Mouse (Mus musculus) stomach, embryonic 14.5 days (tissue): ENCODE data around the gene Gsg1l2. TPM values are rescaled to one million over a fixed set of nuclear protein-coding genes. Genes with fewer than 3 reads are reported as not detected.

Experiments
- ATAC-seq: fragments of 200-750 bp; cut with Nextera tagmentation; 2 replicates; pipeline ENCODE4 v1.8.0; 2017; ENCODE audit warnings: low read depth, moderate TSS enrichment; ENCODE audit not compliant: insufficient number of reproducible peaks, insufficient read depth, low FRiP score
- H3K27ac ChIP-seq: fragments of 300-500 bp; sonication (generic); 2 replicates; pipeline ENCODE4 v1.5.1; 2014; ENCODE audit warnings: mild to moderate bottlenecking, low read length, moderate library complexity, mixed read lengths
- H3K27me3 ChIP-seq: fragments of 300-500 bp; sonication (generic); 2 replicates; pipeline ENCODE4 v1.6.1; 2014; ENCODE audit warnings: low read length, control low read depth, mixed read lengths; ENCODE audit not compliant: control insufficient read depth, insufficient read depth
- H3K36me3 ChIP-seq: fragments of 300-500 bp; sonication (generic); 2 replicates; pipeline ENCODE4 v1.6.1; 2014; ENCODE audit warnings: mild to moderate bottlenecking, control low read depth, low read length, moderate library complexity, mixed read lengths; ENCODE audit not compliant: control insufficient read depth, insufficient read depth
- H3K4me1 ChIP-seq: fragments of 300-500 bp; sonication (generic); 2 replicates; pipeline ENCODE4 v1.6.1; 2014; ENCODE audit warnings: low read length, control low read depth, mixed read lengths; ENCODE audit not compliant: control insufficient read depth, insufficient read depth
- H3K4me2 ChIP-seq: fragments of 300-500 bp; sonication (generic); replicated peaks from 2 replicates; pipeline ENCODE4 v1.6.1; 2014; ENCODE audit warnings: low read depth, low read length, control low read depth
- H3K4me3 ChIP-seq: fragments of 300-500 bp; sonication (generic); 2 replicates; pipeline ENCODE4 v1.5.1; 2014; ENCODE audit warnings: low read depth, low read length, control low read depth
- H3K9ac ChIP-seq: fragments of 300-500 bp; sonication (generic); replicated peaks from 2 replicates; pipeline ENCODE4 v1.6.1; 2014; ENCODE audit warnings: low read depth, mild to moderate bottlenecking, control low read depth, low read length, moderate library complexity, mixed read lengths
- H3K9me3 ChIP-seq: fragments of 300-500 bp; sonication (generic); 2 replicates; pipeline ENCODE4 v1.6.1; 2016; ENCODE audit warnings: low read depth, low read length, control low read depth; ENCODE audit not compliant: control insufficient read depth
- WGBS: fragments of 180-500 bp; shearing (Covaris S2); extraction: QIAGEN DNeasy Blood & Tissue Kit; methylation state at CpG from one replicate; pipeline ENCODE4 v1.1.7; 2014; 5-methylcytosine and 5-hydroxymethylcytosine counted together
- polyA plus RNA-seq: library from polyadenylated mRNA; unstranded; fragments of >200 nt; fragmentation: Nextera tagmentation; extraction: Ambion mirVana; gene quantifications from 2 replicates; pipeline ENCODE4 v1.2.1, GENCODE M21; 2014

Gene Gsg1l2
- polyA plus RNA-seq, 1 experiment from 2014 or later: not detected

- Histone ChIP-seq H3K9me3 (no peaks in the 10 kb centered on the region), H3K9ac (no peak overlapping the region), H3K4me1 (no peaks in the 10 kb centered on the region), H3K4me3 (no peak overlapping the region), H3K27me3 (no peaks in the 10 kb centered on the region), H3K36me3 (no peaks in the 10 kb centered on the region), H3K27ac (no peak overlapping the region), H3K4me2 (no peak overlapping the region)
- WGBS: 60% methylated on average over 8 of the region's 8 CpGs
- ATAC-seq: no peak
Measured at GRCm38 (mm10) chr11:67801169-67801568, 26.8 kb downstream of the Gsg1l2 start.

GRCm38 (mm10) chr11:67805538-67805937 lies 31.1 kb downstream of the Gsg1l2 start:
- Histone ChIP-seq H3K4me1 (no peaks in the 10 kb centered on the region), H3K9ac (no peak overlapping the region), H3K4me3 (no peak overlapping the region), H3K4me2 (no peak overlapping the region), H3K27ac (no peak overlapping the region), H3K36me3 (no peaks in the 10 kb centered on the region), H3K9me3 (no peaks in the 10 kb centered on the region), H3K27me3 (no peaks in the 10 kb centered on the region)
- no peak for ATAC-seq
- WGBS: 87% methylated on average over 1 of the region's 1 CpGs

GRCm38 (mm10) chr11:67806832-67807597 lies 32.6 kb downstream of the Gsg1l2 start:
- H3K27ac ChIP-seq: no peak overlapping the region
- H3K4me2 ChIP-seq: no peak overlapping the region
- no peak for ATAC-seq
- WGBS: 81% methylated on average over 11 of the region's 11 CpGs
- H3K4me1 ChIP-seq: no peaks in the 10 kb centered on the region
- no peaks in the 10 kb centered on the region for H3K27me3 ChIP-seq
- H3K9me3 ChIP-seq: no peaks in the 10 kb centered on the region
- no peak overlapping the region for H3K4me3 ChIP-seq
- no peaks in the 10 kb centered on the region for H3K36me3 ChIP-seq
- no peak overlapping the region for H3K9ac ChIP-seq

- 83% methylated on average over 5 of the region's 5 CpGs for WGBS
- Histone ChIP-seq H3K27ac (no peak overlapping the region), H3K4me2 (no peak overlapping the region), H3K4me3 (no peak overlapping the region), H3K9ac (no peak overlapping the region), H3K27me3 (no peaks in the 10 kb centered on the region), H3K9me3 (no peaks in the 10 kb centered on the region), H3K36me3 (no peaks in the 10 kb centered on the region), H3K4me1 (no peaks in the 10 kb centered on the region)
- no peak for ATAC-seq
Measured at GRCm38 (mm10) chr11:67808051-67808450, 33.6 kb downstream of the Gsg1l2 start.

GRCm38 (mm10) chr11:67811535-67811934 lies 37.1 kb downstream of the Gsg1l2 start:
- Histone ChIP-seq H3K4me1 (no peaks in the 10 kb centered on the region), H3K9me3 (no peaks in the 10 kb centered on the region), H3K27me3 (no peaks in the 10 kb centered on the region), H3K27ac (no peak overlapping the region), H3K4me3 (no peak overlapping the region), H3K4me2 (no peak overlapping the region), H3K36me3 (no peaks in the 10 kb centered on the region), H3K9ac (no peak overlapping the region)
- no peak for ATAC-seq
- 75% methylated on average over 6 of the region's 6 CpGs for WGBS

GRCm38 (mm10) chr11:67819604-67820003 lies 45.2 kb downstream of the Gsg1l2 start:
- Histone ChIP-seq H3K4me1 (no peaks in the 10 kb centered on the region), H3K4me3 (no peak overlapping the region), H3K27me3 (no peaks in the 10 kb centered on the region), H3K9ac (no peak overlapping the region), H3K4me2 (peak overlapping the region; percentile 15; the same call in 1 of the 2 replicates), H3K36me3 (no peaks in the 10 kb centered on the region), H3K27ac (no peak overlapping the region), H3K9me3 (no peaks in the 10 kb centered on the region)
- no peak for ATAC-seq
- 12% methylated on average over 5 of the region's 5 CpGs for WGBS

- WGBS: 31% methylated on average over 4 of the region's 4 CpGs
- Histone ChIP-seq H3K27me3 (no peaks in the 10 kb centered on the region), H3K9ac (no peak overlapping the region), H3K4me2 (no peak overlapping the region), H3K4me3 (no peak overlapping the region), H3K9me3 (no peaks in the 10 kb centered on the region), H3K4me1 (no peaks in the 10 kb centered on the region), H3K36me3 (no peaks in the 10 kb centered on the region), H3K27ac (no peak overlapping the region)
- ATAC-seq: no peak
Measured at GRCm38 (mm10) chr11:67820221-67820620, 45.8 kb downstream of the Gsg1l2 start.

GRCm38 (mm10) chr11:67821560-67821959 lies 47.2 kb downstream of the Gsg1l2 start:
- Histone ChIP-seq H3K9me3 (no peaks in the 10 kb centered on the region), H3K27ac (no peak overlapping the region), H3K4me3 (no peak overlapping the region), H3K4me1 (no peaks in the 10 kb centered on the region), H3K9ac (no peak overlapping the region), H3K36me3 (no peaks in the 10 kb centered on the region), H3K4me2 (no peak overlapping the region), H3K27me3 (no peaks in the 10 kb centered on the region)
- no peak for ATAC-seq
- 87% methylated on average over 6 of the region's 6 CpGs for WGBS
